Mouse (Mus musculus) splenic B cell, adult 2 months (primary cell): ENCODE measurements around the gene Dnajc3.

Source experiments
- DNase-seq: peaks from one replicate; pipeline ENCODE4 v3.0.0-alpha.2; 2011; ENCODE audit warnings: low read depth, low spot score
- H3K27me3 ChIP-seq: 2 replicates; pipeline ENCODE4 v1.6.1; 2012; ENCODE audit warnings: mild to moderate bottlenecking, low read length, moderate library complexity, mixed read lengths; ENCODE audit not compliant: control insufficient read depth, poor library complexity, insufficient read depth, severe bottlenecking
- H3K36me3 ChIP-seq: 2 replicates; pipeline ENCODE4 v1.6.1; 2012; ENCODE audit warnings: mild to moderate bottlenecking, low read length, moderate library complexity, mixed read lengths; ENCODE audit not compliant: control insufficient read depth, poor library complexity, insufficient read depth, severe bottlenecking

Gene Dnajc3

GRCm38 (mm10) chr14:119025889-119026288 lies 88.1 kb downstream of the Dnajc3 start:
- H3K27me3 ChIP-seq = no peaks in the 10 kb centered on the region
- H3K36me3 ChIP-seq = no peaks in the 10 kb centered on the region
- DNase-seq = peak; percentile 46

- DNase-seq = peak; percentile 89
- Histone ChIP-seq H3K36me3 (no peaks in the 10 kb centered on the region), H3K27me3 (no peaks in the 10 kb centered on the region)
Observed at GRCm38 (mm10) chr14:119027130-119027529, 89.4 kb downstream of the Dnajc3 start.

- Histone ChIP-seq H3K27me3 (no peaks in the 10 kb centered on the region), H3K36me3 (no peaks in the 10 kb centered on the region)
- DNase-seq = no peak
Observed at GRCm38 (mm10) chr14:119027675-119028253, 90.0 kb downstream of the Dnajc3 start.
